Mouse (Mus musculus): ENCODE measurements around the gene Vars.

DNA sequence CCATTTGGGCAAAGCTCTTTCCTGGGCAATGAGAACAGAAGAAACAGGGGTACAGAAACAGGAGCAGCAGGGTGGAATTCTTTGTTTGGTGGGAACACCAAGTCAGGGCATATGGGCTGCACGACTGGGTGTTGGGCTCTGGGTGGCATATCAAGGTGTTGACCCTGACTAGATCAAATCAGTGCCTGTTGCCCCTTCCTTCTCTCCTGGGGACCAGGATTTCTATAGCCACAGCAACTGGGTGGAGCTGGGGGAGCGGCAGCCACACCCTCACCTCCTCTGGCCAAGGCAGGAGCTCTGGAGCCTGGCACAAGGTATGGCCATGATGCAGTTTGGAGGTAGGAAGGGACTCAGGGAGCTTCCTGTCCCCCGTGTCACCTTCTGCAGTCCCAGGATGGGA lies 17.4 kb downstream of the Vars start:
- TF ChIP-seq CTCF (IDR thresholded peaks at IDR 0.05; ENCODE audit: control insufficient read depth, insufficient read depth, insufficient replicate concordance, low read depth, low read length) (no peak), POLR2A (IDR thresholded peaks at IDR 0.05; ENCODE audit: control insufficient read depth, low read depth, low read length) (no peak)
